Mouse (Mus musculus): Measurements from ENCODE around the gene Trim30b. TPM values are rescaled to one million over a fixed set of nuclear protein-coding genes. Genes with fewer than 3 reads are reported as not detected.
"Not testable (repeated sequence)": the region's sequence is repeated elsewhere in the genome, so short reads cannot be mapped to it uniquely, and the experiment has no call there.

The Trim30b gene
- 23.5 to 27.5 TPM (median 27.2 TPM) in 3 replicates for total RNA-seq (2017)

GRCm38 (mm10) chr7:104369736-104370414, at the start of gene Trim30b:
Gene Trim30b, minus strand, starts transcription at chr7:104369884.
- ATAC-seq (replicated peaks; ENCODE audit: insufficient number of reproducible peaks, low FRiP score, low TSS enrichment, poor library complexity, severe bottlenecking), result peak; percentile 82

DNA sequence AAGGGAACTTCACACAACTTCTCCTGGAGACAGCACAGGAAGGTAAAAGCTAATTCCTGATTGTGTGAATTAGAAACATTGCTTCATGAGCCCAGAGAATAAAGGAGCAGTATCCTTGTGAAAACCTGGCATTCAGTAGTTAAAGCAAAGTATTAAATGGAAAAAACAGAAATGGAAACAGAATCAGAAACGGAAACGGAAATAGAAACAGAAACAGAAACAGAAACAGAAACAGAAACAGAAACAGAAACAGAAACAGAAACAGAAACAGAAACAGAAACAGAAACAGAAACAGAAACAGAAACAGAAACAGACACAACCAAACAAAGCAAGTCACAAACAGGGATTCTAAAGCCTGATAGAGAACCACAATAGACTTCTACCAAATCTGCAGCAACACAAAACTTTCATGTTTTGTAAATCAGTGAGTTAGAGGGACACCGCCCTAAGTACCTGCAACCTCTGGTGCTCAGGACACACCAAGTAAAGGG, 34.8 kb upstream of the Trim30b start:
- ATAC-seq (replicated peaks; ENCODE audit: insufficient number of reproducible peaks, low FRiP score, low TSS enrichment, poor library complexity, severe bottlenecking), result no peak

GRCm38 (mm10) chr7:104401140-104401539, 31.5 kb upstream of the Trim30b start:
- ATAC-seq (replicated peaks; ENCODE audit: insufficient number of reproducible peaks, low FRiP score, low TSS enrichment, poor library complexity, severe bottlenecking), result no peak

GRCm38 (mm10) chr7:104400698-104401097, 31.0 kb upstream of the Trim30b start, which contains the start of gene Trim30c:
Gene Trim30c, minus strand, starts transcription at chr7:104400837.
- peak; percentile 40; the same call in 1 of the 2 replicates for ATAC-seq (replicated peaks; ENCODE audit: insufficient number of reproducible peaks, low FRiP score, low TSS enrichment, poor library complexity, severe bottlenecking)

- ATAC-seq (replicated peaks; ENCODE audit: insufficient number of reproducible peaks, low FRiP score, low TSS enrichment, poor library complexity, severe bottlenecking), result no peak
These were observed 28.8 kb upstream of the Trim30b start for GRCm38 (mm10) chr7:104398492-104398891.

DNA sequence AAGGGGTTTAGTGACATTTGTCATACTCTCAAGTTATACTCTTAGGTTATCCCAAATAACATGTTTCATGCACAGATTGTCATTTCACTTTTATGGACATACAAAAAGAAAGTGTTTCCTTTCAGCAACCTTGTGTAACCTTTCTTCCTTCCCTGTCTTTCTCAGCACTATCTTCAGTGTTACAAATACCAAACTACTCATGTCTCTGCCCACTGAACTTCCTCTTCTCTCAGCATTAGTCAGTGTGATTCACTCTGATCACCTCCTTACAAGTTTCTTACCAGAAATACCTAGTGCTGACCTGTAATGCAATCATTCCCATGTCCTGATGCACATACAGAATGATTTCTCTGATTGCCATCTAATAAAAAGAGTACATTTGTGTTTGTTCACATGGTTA, 3.3 kb downstream of the Trim30b start:
- ATAC-seq (replicated peaks; ENCODE audit: insufficient number of reproducible peaks, low FRiP score, low TSS enrichment, poor library complexity, severe bottlenecking), result no peak; the same call in 1 of the 2 replicates

DNA sequence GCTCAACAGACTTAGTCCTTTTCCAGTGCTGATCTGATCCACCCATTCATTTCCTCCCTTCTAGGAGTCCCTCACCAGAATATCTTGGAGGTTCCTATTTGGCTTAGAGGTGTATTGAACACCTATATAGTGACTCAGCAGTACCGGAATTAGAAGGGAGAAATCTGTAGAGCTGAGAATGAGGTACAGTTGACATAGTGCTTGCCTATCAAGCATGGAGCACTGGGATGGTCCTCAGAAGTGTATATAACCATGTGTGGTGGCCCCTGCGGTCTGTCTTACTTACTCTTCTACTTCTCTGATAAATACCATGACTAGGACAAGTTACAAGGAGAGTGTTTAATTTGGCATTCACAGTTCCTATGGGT, 16.1 kb downstream of the Trim30b start:
- peak; percentile 1; the same call in 1 of the 2 replicates for ATAC-seq (replicated peaks; ENCODE audit: insufficient number of reproducible peaks, low FRiP score, low TSS enrichment, poor library complexity, severe bottlenecking)

DNA sequence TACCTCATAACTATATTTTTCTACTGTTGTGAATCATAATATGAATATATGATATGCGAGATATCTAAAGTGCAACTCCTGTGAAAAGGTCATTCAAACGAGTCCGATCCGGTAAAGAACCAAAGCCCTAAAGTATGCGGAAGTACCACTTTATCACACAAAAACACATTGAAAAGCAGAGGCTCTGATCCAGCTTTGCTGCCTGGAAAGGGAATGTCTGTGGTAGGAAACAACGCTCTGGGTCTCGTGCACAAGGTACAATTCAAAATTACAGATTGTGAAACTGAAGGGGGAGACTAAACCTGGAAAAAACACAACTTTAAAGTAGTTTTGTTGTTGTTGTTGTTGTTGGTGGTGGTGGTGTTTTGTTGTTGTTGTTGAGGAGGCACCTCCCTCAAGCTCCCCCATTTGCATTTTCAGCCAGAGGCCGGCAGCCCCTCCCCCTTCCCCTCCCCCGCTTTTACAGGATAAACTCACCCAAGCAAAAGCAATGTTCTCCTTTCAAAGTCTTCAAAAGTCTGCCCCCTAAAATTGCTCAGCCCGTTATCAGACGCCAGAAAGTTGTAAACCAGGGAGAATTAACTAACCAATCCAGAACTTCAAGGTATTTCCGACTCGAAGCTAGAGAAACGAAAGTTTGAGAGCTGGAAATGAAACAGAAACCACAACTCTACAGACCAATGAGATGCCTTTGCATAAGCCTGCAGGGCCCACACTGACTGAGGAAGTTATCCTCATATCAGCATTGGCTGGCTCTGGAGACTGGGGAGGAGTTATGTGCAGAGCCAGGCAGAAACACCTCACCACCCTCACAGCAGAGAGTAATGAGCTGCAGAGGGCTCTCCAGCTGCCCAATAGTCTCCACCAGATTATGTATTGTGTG, 16.7 kb downstream of the Trim30b start, which contains the start of gene Trim12c:
Trim12c (minus strand) TSS at position 646 of the 883 bp plus-strand sequence.
- peak; percentile 97 for ATAC-seq (replicated peaks; ENCODE audit: insufficient number of reproducible peaks, low FRiP score, low TSS enrichment, poor library complexity, severe bottlenecking)

GRCm38 (mm10) chr7:104348043-104348442, 21.6 kb downstream of the Trim30b start:
- ATAC-seq (replicated peaks; ENCODE audit: insufficient number of reproducible peaks, low FRiP score, low TSS enrichment, poor library complexity, severe bottlenecking), result 0 out of 2 replicates have a peak, but pooled peaks have one; percentile 18

DNA sequence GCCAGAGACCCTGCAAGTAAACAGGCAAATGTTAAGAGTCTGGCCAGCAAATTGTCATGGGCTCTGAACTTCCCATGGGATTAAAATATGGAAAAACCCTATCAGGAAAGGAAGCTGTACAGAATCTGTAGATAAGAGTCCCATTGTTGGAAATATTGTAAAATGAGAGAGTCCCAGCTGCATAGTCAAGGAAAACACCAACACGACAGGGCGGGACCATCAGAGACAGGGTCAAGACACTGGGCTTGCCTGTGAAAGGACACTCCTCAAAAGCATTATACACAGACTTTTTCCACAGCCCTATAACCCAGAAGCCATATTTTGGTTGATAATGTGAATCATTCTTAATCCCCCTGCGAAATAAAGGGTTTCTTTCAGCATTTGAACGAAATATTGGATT, 28.9 kb downstream of the Trim30b start:
- ATAC-seq (replicated peaks; ENCODE audit: insufficient number of reproducible peaks, low FRiP score, low TSS enrichment, poor library complexity, severe bottlenecking), result not testable (repeated sequence)

- peak; percentile 53; the same call in 1 of the 2 replicates for ATAC-seq (replicated peaks; ENCODE audit: insufficient number of reproducible peaks, low FRiP score, low TSS enrichment, poor library complexity, severe bottlenecking)
These were observed 34.1 kb downstream of the Trim30b start for GRCm38 (mm10) chr7:104335547-104335946.

DNA sequence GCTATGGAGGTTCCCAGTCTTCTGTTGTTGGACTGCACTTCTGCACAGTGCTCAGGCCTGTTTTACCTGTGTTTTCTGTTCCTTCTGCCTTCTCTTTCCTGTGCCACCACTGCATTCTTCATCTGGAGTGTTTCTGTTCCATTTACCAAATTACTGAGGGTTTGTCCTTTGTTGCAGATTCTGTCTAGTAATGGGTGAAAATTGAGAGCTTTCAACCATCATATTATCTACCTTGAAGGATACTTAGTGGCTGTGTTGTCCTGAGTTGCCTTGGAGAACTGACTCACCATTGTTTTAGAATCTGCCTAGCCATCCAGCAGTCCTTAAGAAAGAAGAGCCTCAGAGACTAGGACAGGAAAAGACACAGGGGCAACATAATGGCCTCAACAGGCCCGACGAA, 40.5 kb downstream of the Trim30b start, which contains the start of gene Trim34b:
Trim34b (plus strand) TSS at position 301 of the 400 bp plus-strand sequence.
- not testable (repeated sequence) for ATAC-seq (replicated peaks; ENCODE audit: insufficient number of reproducible peaks, low FRiP score, low TSS enrichment, poor library complexity, severe bottlenecking)

DNA sequence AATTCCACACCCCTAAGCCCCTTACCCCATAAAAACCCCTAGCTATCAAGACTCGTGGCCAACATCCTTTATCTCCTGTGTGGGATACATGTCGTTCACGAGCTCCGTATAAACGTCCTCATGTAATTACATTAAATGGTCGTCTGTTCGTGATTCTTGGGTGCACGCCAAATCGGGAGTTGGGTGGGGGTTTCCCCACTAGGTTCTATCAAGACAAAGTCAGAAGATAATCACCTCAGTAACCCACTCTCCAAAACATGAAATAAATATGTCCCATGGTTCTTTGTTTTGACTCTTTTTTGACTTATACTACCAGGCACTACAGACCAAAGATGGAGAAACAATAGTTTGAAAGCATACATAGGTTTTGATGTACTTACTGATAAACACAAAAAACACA, 47.7 kb downstream of the Trim30b start:
- ATAC-seq (replicated peaks; ENCODE audit: insufficient number of reproducible peaks, low FRiP score, low TSS enrichment, poor library complexity, severe bottlenecking), result no peak

DNA sequence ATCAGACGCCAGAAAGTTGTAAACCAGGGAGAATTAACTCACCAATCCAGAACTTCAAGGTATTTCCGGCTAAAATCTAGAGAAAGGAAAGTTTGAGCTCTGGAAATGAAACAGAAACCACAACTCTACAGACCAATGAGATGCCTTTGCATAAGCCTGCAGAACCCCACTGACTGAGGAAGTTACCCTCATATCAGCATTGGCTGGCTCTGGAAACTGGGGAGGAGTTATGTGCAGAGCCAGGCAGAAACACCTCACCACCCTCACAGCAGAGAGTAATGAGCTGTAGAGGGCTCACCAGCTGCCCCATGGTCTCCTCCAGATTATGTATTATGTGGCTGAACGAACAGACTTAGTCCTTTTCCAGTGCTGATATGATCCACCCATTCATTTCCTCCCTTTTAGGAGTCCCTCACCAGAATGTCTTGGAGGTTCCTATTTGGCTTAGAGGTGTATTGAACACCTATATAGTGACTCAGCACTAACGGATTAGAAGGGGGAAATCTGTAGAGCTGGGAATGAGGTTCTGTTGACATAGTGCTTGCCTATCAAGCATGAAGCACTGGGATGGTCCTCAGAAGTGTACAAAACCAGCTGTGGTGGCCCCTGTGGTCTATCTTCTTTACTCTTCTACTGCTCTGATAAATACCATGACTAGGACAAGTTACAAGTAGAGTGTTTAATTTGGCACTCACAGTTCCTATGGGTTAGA, 54.2 kb downstream of the Trim30b start, which contains the start of gene Trim12a:
Trim12a (minus strand) TSS at position 98 of the 712 bp plus-strand sequence.
- ATAC-seq (replicated peaks; ENCODE audit: insufficient number of reproducible peaks, low FRiP score, low TSS enrichment, poor library complexity, severe bottlenecking), result peak; percentile 94

DNA sequence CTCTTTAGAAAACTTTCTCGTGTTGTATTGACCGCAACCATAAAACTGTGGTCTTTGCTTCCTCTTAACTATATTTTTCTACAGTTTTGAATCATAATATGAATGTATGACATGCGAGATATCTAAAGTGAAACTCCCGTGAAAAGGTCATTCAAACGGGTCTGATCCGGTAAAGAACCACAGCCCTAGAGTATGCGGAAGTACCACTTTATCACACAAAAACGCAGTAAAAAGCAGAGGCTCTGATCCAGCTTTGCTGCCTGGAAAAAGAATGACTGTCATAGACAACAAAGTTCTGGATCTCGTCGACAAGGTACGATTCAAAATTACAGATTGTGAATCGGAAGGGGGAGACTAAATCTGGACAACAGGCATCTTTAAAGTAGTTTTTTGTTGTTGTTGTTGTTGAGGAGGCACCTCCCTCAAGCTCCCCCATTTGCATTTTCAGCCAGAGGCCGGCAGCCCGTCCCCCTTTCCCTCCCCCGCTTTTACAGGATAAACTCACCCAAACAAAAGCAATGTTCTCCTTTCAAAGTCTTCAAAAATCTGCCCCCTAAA, 54.8 kb downstream of the Trim30b start:
- ATAC-seq (replicated peaks; ENCODE audit: insufficient number of reproducible peaks, low FRiP score, low TSS enrichment, poor library complexity, severe bottlenecking), result peak; percentile 75
